Mouse (Mus musculus) urinary bladder, postnatal 14 days (tissue): ENCODE results near the gene Znhit6.

Source experiments
- DNase-seq: peaks from one replicate; pipeline ENCODE4 v3.0.0; 2021; ENCODE audit warnings: low spot score

Gene Znhit6

GRCm38 (mm10) chr3:145575743-145576481 lies at the start of gene Znhit6:
Znhit6 (plus strand) TSS chr3:145576205.
- peak; percentile 95 for DNase-seq

- no peak for DNase-seq
Observed at GRCm38 (mm10) chr3:145537870-145538269, 38.1 kb upstream of the Znhit6 start.

GRCm38 (mm10) chr3:145548441-145549415 lies 27.3 kb upstream of the Znhit6 start:
- DNase-seq: no peak

GRCm38 (mm10) chr3:145550216-145550615 lies 25.8 kb upstream of the Znhit6 start:
- DNase-seq: no peak

GRCm38 (mm10) chr3:145554388-145554787 lies 21.6 kb upstream of the Znhit6 start:
- no peak for DNase-seq

GRCm38 (mm10) chr3:145556206-145556605 lies 19.8 kb upstream of the Znhit6 start:
- no peak for DNase-seq

- DNase-seq: no peak
Observed at GRCm38 (mm10) chr3:145559675-145560074, 16.3 kb upstream of the Znhit6 start.

- no peak for DNase-seq
Observed at GRCm38 (mm10) chr3:145560117-145560516, 15.9 kb upstream of the Znhit6 start.

GRCm38 (mm10) chr3:145574468-145574867 lies 1.5 kb upstream of the Znhit6 start:
- DNase-seq: no peak

- DNase-seq: no peak
Observed at GRCm38 (mm10) chr3:145575340-145575739, 665 bp upstream of the Znhit6 start.

- DNase-seq: no peak
Observed at GRCm38 (mm10) chr3:145576482-145576822, 447 bp downstream of the Znhit6 start.

GRCm38 (mm10) chr3:145576876-145577275 lies 871 bp downstream of the Znhit6 start:
- no peak for DNase-seq

GRCm38 (mm10) chr3:145583043-145583442 lies 7.0 kb downstream of the Znhit6 start:
- no peak for DNase-seq

GRCm38 (mm10) chr3:145583522-145584200 lies 7.7 kb downstream of the Znhit6 start:
- no peak for DNase-seq

GRCm38 (mm10) chr3:145590562-145590961 lies 14.6 kb downstream of the Znhit6 start:
- DNase-seq: no peak

- no peak for DNase-seq
Observed at GRCm38 (mm10) chr3:145591841-145592542, 16.0 kb downstream of the Znhit6 start.

GRCm38 (mm10) chr3:145595354-145595753 lies 19.3 kb downstream of the Znhit6 start:
- DNase-seq: no peak

GRCm38 (mm10) chr3:145599059-145599458 lies 23.1 kb downstream of the Znhit6 start:
- DNase-seq: no peak

GRCm38 (mm10) chr3:145600801-145601200 lies 24.8 kb downstream of the Znhit6 start:
- DNase-seq: no peak

- peak; percentile 29 for DNase-seq
Observed at GRCm38 (mm10) chr3:145601345-145601744, 25.3 kb downstream of the Znhit6 start.

- DNase-seq: peak; percentile 56
Observed at GRCm38 (mm10) chr3:145602410-145603206, 26.6 kb downstream of the Znhit6 start.
